Mouse (Mus musculus): ENCODE results near the gene Pip5kl1. TPM values are rescaled to one million over a fixed set of nuclear protein-coding genes. Genes with fewer than 3 reads are reported as not detected.

Pip5kl1 gene
- 0.38 and 1.1 TPM in 2 replicates for polyA plus RNA-seq (2014; fragmentation: Nextera tagmentation; extraction: Ambion mirVana)

DNA sequence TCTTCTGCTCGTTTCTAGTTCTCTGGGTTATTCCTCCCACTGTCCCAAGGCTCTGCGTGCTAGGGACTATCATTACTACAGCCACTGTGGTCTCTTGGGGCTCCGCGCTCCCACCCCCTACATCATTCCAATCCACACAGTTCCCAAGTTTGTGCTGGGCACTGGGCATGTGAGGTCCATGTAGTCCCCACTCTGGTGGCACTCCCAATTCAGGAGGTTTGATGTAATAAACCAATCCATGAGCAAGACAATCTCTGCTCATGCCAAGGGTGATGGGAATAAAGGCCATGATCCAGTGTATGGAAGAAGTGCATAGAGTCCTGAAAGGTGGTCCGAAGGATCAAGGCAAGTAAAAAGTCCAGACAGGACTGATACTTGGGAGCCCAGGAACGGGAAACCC is at the start of gene Pip5kl1:
TSS of gene Pip5kl1 (plus strand) at position 301 of the 400 bp plus-strand sequence.
- ATAC-seq (ENCODE audit: low read depth) (no peak), DNase-seq (ENCODE audit: low spot score) (no peak)
- Histone ChIP-seq H3K27ac (replicated peaks; ENCODE audit: low read depth, low read length) (no peak within 1 kb of the TSS), H3K9me3 (ENCODE audit: control insufficient read depth, low read length) (no peaks in the 10 kb centered on the region), H3K36me3 (ENCODE audit: control insufficient read depth, insufficient read depth, low read length) (peaks cover 8% of the 10 kb centered on the region; the same call in 1 of the 2 replicates), H3K4me2 (ENCODE audit: low read depth, low read length) (peak within 1 kb of the TSS; percentile 86), H3K4me3 (ENCODE audit: low read depth, low read length) (peak within 1 kb of the TSS; percentile 40), H3K4me1 (ENCODE audit: control insufficient read depth, insufficient read depth, low read length) (peaks cover 7% of the 10 kb centered on the region), H3K9ac (ENCODE audit: low read depth, low read length) (peak within 1 kb of the TSS; percentile 58), H3K27me3 (replicated peaks; ENCODE audit: control insufficient read depth, insufficient read depth, low read length) (peaks cover 6% of the 10 kb centered on the region; the same call in 1 of the 2 replicates)
- WGBS = 77% methylated on average over 6 of the region's 6 CpGs

DNA sequence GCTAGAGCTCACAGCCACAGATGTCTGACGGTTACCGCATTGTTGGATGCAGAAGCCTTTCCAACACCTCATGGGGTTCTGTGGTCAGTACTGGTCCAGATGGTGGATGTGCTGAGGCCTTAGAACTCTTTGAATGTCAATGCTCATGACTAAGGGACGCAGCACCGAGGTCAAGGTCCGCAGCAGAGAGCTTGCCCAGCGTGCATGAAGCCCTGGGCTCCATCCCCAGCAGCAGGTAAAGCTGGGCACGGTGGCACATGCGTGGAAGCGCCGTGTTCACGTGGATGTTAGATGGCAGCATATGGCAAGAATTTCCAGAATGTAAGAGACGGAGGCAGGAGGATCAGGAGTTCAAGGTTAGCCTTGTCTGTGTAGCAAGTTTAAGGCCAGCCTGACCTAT is 48.8 kb upstream of the Pip5kl1 start:
- no peak overlapping the region for H3K4me2 ChIP-seq (ENCODE audit: low read depth, low read length)
- no peak overlapping the region for H3K4me3 ChIP-seq (ENCODE audit: low read depth, low read length)
- H3K27me3 ChIP-seq (replicated peaks; ENCODE audit: control insufficient read depth, insufficient read depth, low read length) = no peaks in the 10 kb centered on the region
- ATAC-seq (ENCODE audit: low read depth) = no peak
- no peaks in the 10 kb centered on the region for H3K4me1 ChIP-seq (ENCODE audit: control insufficient read depth, insufficient read depth, low read length)
- H3K27ac ChIP-seq (replicated peaks; ENCODE audit: low read depth, low read length) = no peak overlapping the region
- WGBS = 84% methylated on average over 12 of the region's 12 CpGs
- no peaks in the 10 kb centered on the region for H3K36me3 ChIP-seq (ENCODE audit: control insufficient read depth, insufficient read depth, low read length)
- DNase-seq (ENCODE audit: low spot score) = no peak
- no peak overlapping the region for H3K9ac ChIP-seq (ENCODE audit: low read depth, low read length)
- no peaks in the 10 kb centered on the region for H3K9me3 ChIP-seq (ENCODE audit: control insufficient read depth, low read length)

DNA sequence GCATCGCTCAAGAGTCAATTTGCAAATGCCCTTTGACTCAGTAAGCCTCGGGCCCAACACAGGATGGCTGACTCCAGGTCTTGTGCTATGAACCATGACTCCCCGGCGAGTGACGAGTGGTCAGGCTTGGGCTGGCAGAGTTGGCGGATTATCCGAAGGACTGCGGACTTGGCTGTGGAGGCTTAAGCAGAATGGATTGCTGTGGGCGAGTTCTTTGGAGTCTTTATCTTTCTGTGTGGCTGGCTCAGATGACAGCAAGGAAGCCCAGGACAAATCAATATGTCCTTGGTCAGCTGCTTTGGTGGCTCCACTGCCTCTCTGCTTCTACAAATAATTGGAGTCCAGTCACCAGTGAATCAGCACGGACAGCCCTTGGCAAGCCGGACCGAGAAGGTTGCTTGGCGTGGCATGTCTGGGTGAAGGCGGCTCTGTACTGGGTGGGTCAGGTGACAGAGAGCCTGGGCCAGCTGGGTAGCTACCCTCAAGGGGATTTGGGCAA is 47.1 kb upstream of the Pip5kl1 start:
- Histone ChIP-seq H3K4me3 (ENCODE audit: low read depth, low read length) (no peak overlapping the region), H3K36me3 (ENCODE audit: control insufficient read depth, insufficient read depth, low read length) (no peaks in the 10 kb centered on the region), H3K4me2 (ENCODE audit: low read depth, low read length) (no peak overlapping the region), H3K9ac (ENCODE audit: low read depth, low read length) (no peak overlapping the region), H3K27ac (replicated peaks; ENCODE audit: low read depth, low read length) (no peak overlapping the region), H3K9me3 (ENCODE audit: control insufficient read depth, low read length) (no peaks in the 10 kb centered on the region), H3K4me1 (ENCODE audit: control insufficient read depth, insufficient read depth, low read length) (no peaks in the 10 kb centered on the region), H3K27me3 (replicated peaks; ENCODE audit: control insufficient read depth, insufficient read depth, low read length) (no peaks in the 10 kb centered on the region)
- DNase-seq (ENCODE audit: low spot score) = no peak
- 74% methylated on average over 14 of the region's 14 CpGs for WGBS
- no peak for ATAC-seq (ENCODE audit: low read depth)

DNA sequence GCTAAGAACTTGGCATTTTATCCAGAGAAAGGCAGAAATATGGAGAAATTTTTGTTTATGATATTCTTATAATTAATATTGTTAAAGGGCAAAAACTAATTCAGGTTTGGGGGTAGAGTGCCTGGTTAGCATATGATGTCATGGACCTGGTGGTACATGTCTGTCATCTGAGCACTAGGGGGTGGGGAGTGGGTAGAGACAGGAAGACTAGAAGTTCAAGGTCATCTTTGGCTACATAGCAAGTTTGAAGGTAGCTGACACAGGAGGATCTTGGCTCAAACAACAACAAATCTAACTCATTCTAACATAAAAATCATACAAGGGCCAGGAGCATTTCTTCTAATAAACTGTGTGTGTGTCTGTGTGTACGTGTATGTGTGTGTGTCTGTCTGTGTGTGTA is 46.3 kb upstream of the Pip5kl1 start:
- H3K4me1 ChIP-seq (ENCODE audit: control insufficient read depth, insufficient read depth, low read length) = peaks cover 2% of the 10 kb centered on the region; the same call in 1 of the 2 replicates
- 65% methylated on average over 1 of the region's 1 CpGs for WGBS
- H3K27me3 ChIP-seq (replicated peaks; ENCODE audit: control insufficient read depth, insufficient read depth, low read length) = no peaks in the 10 kb centered on the region
- no peaks in the 10 kb centered on the region for H3K9me3 ChIP-seq (ENCODE audit: control insufficient read depth, low read length)
- H3K27ac ChIP-seq (replicated peaks; ENCODE audit: low read depth, low read length) = no peak overlapping the region
- no peak overlapping the region for H3K4me2 ChIP-seq (ENCODE audit: low read depth, low read length)
- ATAC-seq (ENCODE audit: low read depth) (no peak), DNase-seq (ENCODE audit: low spot score) (no peak)
- no peak overlapping the region for H3K9ac ChIP-seq (ENCODE audit: low read depth, low read length)
- no peaks in the 10 kb centered on the region for H3K36me3 ChIP-seq (ENCODE audit: control insufficient read depth, insufficient read depth, low read length)
- no peak overlapping the region for H3K4me3 ChIP-seq (ENCODE audit: low read depth, low read length)

DNA sequence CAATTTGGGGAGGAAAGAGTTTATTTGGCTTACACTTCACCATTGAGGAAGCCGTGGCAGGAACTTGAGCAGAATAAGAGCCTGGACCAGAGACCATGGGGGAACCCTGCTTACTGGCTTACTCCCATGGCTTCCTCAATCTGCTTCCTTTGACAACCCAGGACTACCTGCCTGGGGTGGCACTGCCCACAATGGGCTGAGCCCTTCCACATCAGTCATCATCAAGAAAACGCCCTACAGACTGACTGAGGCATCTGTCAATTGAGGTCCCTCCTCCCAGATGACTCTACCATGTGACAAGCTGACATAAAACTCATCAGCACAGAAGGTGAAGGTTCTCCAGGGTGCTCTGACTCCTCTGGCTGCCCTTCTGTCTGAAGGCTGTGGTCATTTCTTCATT is 44.1 kb upstream of the Pip5kl1 start:
- no peak overlapping the region for H3K9ac ChIP-seq (ENCODE audit: low read depth, low read length)
- ATAC-seq (ENCODE audit: low read depth) = no peak
- WGBS = 73% methylated on average over 2 of the region's 2 CpGs
- H3K27me3 ChIP-seq (replicated peaks; ENCODE audit: control insufficient read depth, insufficient read depth, low read length) = no peaks in the 10 kb centered on the region
- H3K4me1 ChIP-seq (ENCODE audit: control insufficient read depth, insufficient read depth, low read length) = peaks cover 13% of the 10 kb centered on the region
- no peak for DNase-seq (ENCODE audit: low spot score)
- H3K9me3 ChIP-seq (ENCODE audit: control insufficient read depth, low read length) = no peaks in the 10 kb centered on the region
- no peak overlapping the region for H3K27ac ChIP-seq (replicated peaks; ENCODE audit: low read depth, low read length)
- no peak overlapping the region for H3K4me2 ChIP-seq (ENCODE audit: low read depth, low read length)
- H3K4me3 ChIP-seq (ENCODE audit: low read depth, low read length) = no peak overlapping the region
- H3K36me3 ChIP-seq (ENCODE audit: control insufficient read depth, insufficient read depth, low read length) = no peaks in the 10 kb centered on the region

DNA sequence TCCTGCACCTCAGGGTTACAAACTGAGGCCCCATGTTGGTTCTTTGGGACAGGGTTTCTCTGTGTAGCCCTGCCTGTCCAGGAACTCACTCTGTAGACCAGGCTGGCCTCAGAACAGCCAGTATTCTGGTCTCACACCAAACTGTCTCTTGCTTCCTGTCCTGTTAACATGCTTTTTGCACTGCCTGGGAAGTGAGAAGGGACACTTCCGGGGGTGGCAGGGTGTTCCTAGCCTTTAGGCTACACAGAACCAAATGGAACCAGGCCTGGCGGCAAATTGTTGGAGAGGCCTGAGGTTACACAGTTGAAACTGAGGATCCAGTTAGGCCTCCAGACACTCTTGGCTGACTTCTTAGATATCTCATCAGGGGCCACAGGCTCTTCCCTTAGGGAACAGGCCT is 41.4 kb upstream of the Pip5kl1 start:
- Histone ChIP-seq H3K27ac (replicated peaks; ENCODE audit: low read depth, low read length) (no peak overlapping the region), H3K9ac (ENCODE audit: low read depth, low read length) (no peak overlapping the region), H3K9me3 (ENCODE audit: control insufficient read depth, low read length) (no peaks in the 10 kb centered on the region), H3K4me2 (ENCODE audit: low read depth, low read length) (no peak overlapping the region), H3K36me3 (ENCODE audit: control insufficient read depth, insufficient read depth, low read length) (no peaks in the 10 kb centered on the region), H3K27me3 (replicated peaks; ENCODE audit: control insufficient read depth, insufficient read depth, low read length) (no peaks in the 10 kb centered on the region), H3K4me1 (ENCODE audit: control insufficient read depth, insufficient read depth, low read length) (peaks cover 26% of the 10 kb centered on the region), H3K4me3 (ENCODE audit: low read depth, low read length) (no peak overlapping the region)
- WGBS = 76% methylated on average over 2 of the region's 2 CpGs
- ATAC-seq (ENCODE audit: low read depth) (no peak), DNase-seq (ENCODE audit: low spot score) (no peak)

DNA sequence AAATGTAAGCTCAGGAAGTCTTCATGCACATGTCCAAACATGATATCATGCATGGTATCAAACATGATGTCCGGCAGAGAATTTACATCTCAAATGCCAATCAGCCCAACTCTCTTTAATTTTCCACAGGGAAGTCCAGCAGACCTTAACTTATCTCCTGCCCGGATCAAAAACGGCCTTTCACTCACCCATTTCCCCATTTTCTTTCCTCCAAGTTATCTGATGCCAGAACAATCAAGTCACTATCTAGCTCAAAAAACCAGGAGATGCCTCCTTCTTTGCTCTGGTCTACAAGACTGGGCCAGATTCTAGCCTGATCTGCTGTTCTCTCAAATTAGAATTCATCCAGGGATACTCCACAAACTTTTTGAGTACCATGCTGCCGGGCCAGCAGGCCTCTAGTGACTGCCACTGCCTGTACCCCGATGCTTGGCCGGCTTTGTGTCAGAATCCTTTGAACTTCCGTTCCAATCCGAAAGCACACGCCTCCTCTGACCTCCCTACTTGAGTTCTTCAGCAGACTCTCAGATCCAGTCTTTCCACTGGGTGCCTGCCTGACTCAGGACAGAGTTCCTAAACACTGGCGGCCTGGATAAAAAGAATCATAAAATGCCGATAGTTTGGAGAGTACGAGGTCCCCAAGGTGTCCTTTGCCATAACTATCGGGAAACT is 40.4 kb upstream of the Pip5kl1 start:
- peak; percentile 77 for DNase-seq (ENCODE audit: low spot score)
- no peaks in the 10 kb centered on the region for H3K9me3 ChIP-seq (ENCODE audit: control insufficient read depth, low read length)
- ATAC-seq (ENCODE audit: low read depth) = no peak
- H3K4me2 ChIP-seq (ENCODE audit: low read depth, low read length) = peak overlapping the region; percentile 67
- H3K9ac ChIP-seq (ENCODE audit: low read depth, low read length) = peak overlapping the region; percentile 67
- H3K27ac ChIP-seq (replicated peaks; ENCODE audit: low read depth, low read length) = peak overlapping the region; percentile 93
- 8% methylated on average over 13 of the region's 13 CpGs for WGBS
- H3K4me1 ChIP-seq (ENCODE audit: control insufficient read depth, insufficient read depth, low read length) = peaks cover 32% of the 10 kb centered on the region
- peak overlapping the region; percentile 92 for H3K4me3 ChIP-seq (ENCODE audit: low read depth, low read length)
- H3K36me3 ChIP-seq (ENCODE audit: control insufficient read depth, insufficient read depth, low read length) = no peaks in the 10 kb centered on the region
- no peaks in the 10 kb centered on the region for H3K27me3 ChIP-seq (replicated peaks; ENCODE audit: control insufficient read depth, insufficient read depth, low read length)

DNA sequence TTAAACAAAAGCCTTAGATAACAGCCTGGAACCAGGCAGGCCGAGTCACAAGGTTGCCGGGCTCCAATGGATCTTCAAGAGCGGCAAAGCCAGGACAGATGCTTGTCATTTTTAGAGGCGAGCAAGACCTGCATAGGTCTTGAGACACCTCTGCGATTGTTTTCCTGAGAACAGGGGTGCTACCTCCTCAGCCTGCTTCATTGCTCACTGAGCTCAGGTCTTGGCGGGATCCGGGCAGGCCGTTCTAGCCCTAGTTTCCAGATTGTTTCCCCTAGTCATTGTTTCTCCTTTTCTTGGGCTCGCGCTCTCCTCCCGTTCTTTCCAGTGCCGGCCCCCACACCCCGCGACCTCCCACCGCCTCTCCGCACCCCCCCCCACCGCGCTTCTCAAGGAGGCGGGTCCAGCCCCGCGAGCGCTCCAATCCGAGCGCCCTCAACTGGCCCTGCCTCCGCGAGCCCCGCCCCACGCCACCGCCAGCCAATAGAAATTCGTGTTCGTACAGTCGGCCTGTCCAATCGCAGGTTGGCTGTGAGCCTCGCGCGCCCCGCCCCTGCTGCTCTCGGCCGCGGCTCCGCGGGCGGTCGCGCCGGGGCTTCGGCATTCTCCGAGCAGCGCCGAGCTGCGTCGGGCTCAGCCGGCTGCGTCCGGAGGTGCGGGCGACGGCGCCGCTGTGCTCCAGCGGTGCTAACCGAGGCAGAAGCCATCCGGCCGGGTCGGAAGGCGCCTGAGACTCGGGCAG is 39.7 kb upstream of the Pip5kl1 start, which contains the start of gene Fam102a:
TSS of gene Fam102a (plus strand) at position 600 of the 739 bp plus-strand sequence.
- Histone ChIP-seq H3K9ac (ENCODE audit: low read depth, low read length) (peak within 1 kb of the TSS; percentile 93), H3K27ac (replicated peaks; ENCODE audit: low read depth, low read length) (peak within 1 kb of the TSS; percentile 95), H3K4me2 (ENCODE audit: low read depth, low read length) (peak within 1 kb of the TSS; percentile 67), H3K36me3 (ENCODE audit: control insufficient read depth, insufficient read depth, low read length) (no peaks in the 10 kb centered on the region), H3K4me3 (ENCODE audit: low read depth, low read length) (peak within 1 kb of the TSS; percentile 92), H3K9me3 (ENCODE audit: control insufficient read depth, low read length) (no peaks in the 10 kb centered on the region), H3K4me1 (ENCODE audit: control insufficient read depth, insufficient read depth, low read length) (peaks cover 39% of the 10 kb centered on the region), H3K27me3 (replicated peaks; ENCODE audit: control insufficient read depth, insufficient read depth, low read length) (no peaks in the 10 kb centered on the region)
- DNase-seq (ENCODE audit: low spot score) (peak; percentile 99), ATAC-seq (ENCODE audit: low read depth) (peak; percentile 96)
- under 1% methylated on average over 60 of the region's 67 CpGs for WGBS

Measured in embryonic facial prominence, embryonic 14.5 days (tissue).